ENCODE assay signal across 8 mouse cellular contexts in the genomic region with DNA sequence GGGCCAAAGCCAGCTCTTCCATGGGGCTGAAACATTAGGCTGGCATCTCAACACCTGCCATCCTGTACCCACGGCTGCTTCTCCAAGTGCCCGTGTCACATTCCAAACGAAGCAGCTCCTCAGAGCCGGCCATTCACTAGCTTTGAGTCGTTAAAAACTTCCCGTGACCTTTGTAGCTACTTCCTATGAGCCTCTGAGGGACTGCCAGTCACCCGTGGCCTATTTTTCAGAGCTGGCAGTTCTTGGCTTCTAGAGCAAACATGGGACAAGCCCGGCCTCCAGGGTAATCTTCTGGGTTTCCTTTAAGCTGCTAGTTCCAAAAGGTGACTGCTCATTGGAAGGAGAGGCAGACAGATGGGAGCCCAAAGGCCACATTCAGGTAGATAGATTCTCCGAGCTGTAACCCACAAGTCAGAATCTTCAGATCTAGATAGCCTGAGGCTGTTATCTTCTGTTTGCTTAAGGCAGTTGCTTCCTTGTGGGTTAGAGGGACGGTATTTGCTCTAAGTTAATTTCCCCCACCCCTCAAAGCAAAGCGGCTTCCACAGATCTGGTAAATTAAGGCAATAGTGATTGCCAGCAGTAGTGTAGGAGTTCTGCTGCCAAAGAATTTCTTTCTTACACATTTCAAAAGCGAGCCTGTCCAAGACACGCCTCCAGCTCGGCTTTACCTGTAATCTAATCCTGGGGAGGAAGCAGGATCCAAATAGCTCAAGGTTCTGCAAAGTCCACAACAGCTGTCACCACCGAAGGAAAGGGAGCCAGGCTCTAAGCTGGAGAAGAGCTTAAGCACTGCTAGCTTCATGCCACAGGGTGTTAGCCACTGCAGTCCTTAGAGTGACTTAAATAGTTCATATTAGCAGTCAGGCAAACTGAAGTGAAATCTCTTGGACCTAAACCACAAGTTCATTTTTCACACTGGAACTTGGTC. TPM values are rescaled to one million over a fixed set of nuclear protein-coding genes. Genes with fewer than 3 reads are reported as not detected.
A peak's percentile ranks its signal among the peaks of the same experiment; 100 is the strongest.
DNase-seq lines count a peak whose midpoint lies in the region; ATAC-seq and TF ChIP-seq lines count a peak whose summit lies in the region.

No protein-coding gene starts in this region.

- peak; percentile 75 for ATAC-seq in limb, embryonic 13.5 days (ENCODE audit: low FRiP score, low read depth)
- ATAC-seq in midbrain, embryonic 16.5 days = no peak
- ATAC-seq in midbrain, postnatal 0 days (ENCODE audit: low FRiP score) = no peak

- H3K9ac ChIP-seq in limb, embryonic 13.5 days = no peak overlapping the region
- H3K9ac ChIP-seq in midbrain, embryonic 16.5 days (ENCODE audit: low read depth, low read length) = no peak overlapping the region
- H3K9ac ChIP-seq in midbrain, postnatal 0 days (replicated peaks; ENCODE audit: low read length, poor library complexity, severe bottlenecking) = no peak overlapping the region

- no peak for TF ChIP-seq POLR2A in myocyte (IDR thresholded peaks at IDR 0.05; ENCODE audit: insufficient read length, low read depth)

- H3K4me2 ChIP-seq in limb, embryonic 13.5 days (replicated peaks) = no peak overlapping the region
- H3K4me2 ChIP-seq in myocyte (ENCODE audit: low read depth) = peak overlapping the region; percentile 51
- H3K4me2 ChIP-seq in midbrain, embryonic 16.5 days (ENCODE audit: low read length) = no peak overlapping the region
- no peak overlapping the region for H3K4me2 ChIP-seq in midbrain, postnatal 0 days (ENCODE audit: low read depth, low read length, poor library complexity, severe bottlenecking)

- peaks cover 11% of the 10 kb centered on the region for H3K4me1 ChIP-seq in limb, embryonic 13.5 days
- H3K4me1 ChIP-seq in limb, embryonic 10.5 days = peaks cover 12% of the 10 kb centered on the region
- no peaks in the 10 kb centered on the region for H3K4me1 ChIP-seq in midbrain, embryonic 16.5 days (ENCODE audit: control insufficient read depth, insufficient read depth, low read length)
- peaks cover 12% of the 10 kb centered on the region for H3K4me1 ChIP-seq in hindbrain, embryonic 10.5 days (replicated peaks)
- H3K4me1 ChIP-seq in midbrain, postnatal 0 days (ENCODE audit: insufficient read depth, low read length) = no peaks in the 10 kb centered on the region

- H3K4me3 ChIP-seq in limb, embryonic 13.5 days = no peak overlapping the region
- no peak overlapping the region for H3K4me3 ChIP-seq in limb, embryonic 10.5 days
- no peak overlapping the region for H3K4me3 ChIP-seq in myocyte
- no peak overlapping the region for H3K4me3 ChIP-seq in midbrain, embryonic 16.5 days (ENCODE audit: low read depth, low read length)
- H3K4me3 ChIP-seq in hindbrain, embryonic 10.5 days = no peak overlapping the region
- H3K4me3 ChIP-seq in midbrain, postnatal 0 days (ENCODE audit: low read depth, low read length) = no peak overlapping the region

- DNase-seq in limb, embryonic 10.5 days (ENCODE audit: low spot score) = no peak
- DNase-seq in gastrocnemius, postnatal 10 days = peak; percentile 34
- peak; percentile 49 for DNase-seq in kidney, postnatal 14 days
- no peak for DNase-seq in hindbrain, embryonic 10.5 days (ENCODE audit: low spot score)
- DNase-seq in midbrain, postnatal 0 days (ENCODE audit: low spot score) = no peak

- no peaks in the 10 kb centered on the region for H3K36me3 ChIP-seq in limb, embryonic 13.5 days
- H3K36me3 ChIP-seq in limb, embryonic 10.5 days = no peaks in the 10 kb centered on the region
- no peaks in the 10 kb centered on the region for H3K36me3 ChIP-seq in myocyte (ENCODE audit: control insufficient read depth, insufficient read depth)
- H3K36me3 ChIP-seq in midbrain, embryonic 16.5 days (ENCODE audit: control insufficient read depth, insufficient read depth, low read length) = no peaks in the 10 kb centered on the region
- H3K36me3 ChIP-seq in hindbrain, embryonic 10.5 days = no peaks in the 10 kb centered on the region
- H3K36me3 ChIP-seq in midbrain, postnatal 0 days (ENCODE audit: insufficient read depth, low read length) = no peaks in the 10 kb centered on the region

- peak overlapping the region; percentile 7; the same call in 1 of the 2 replicates for H3K27ac ChIP-seq in limb, embryonic 13.5 days
- H3K27ac ChIP-seq in limb, embryonic 10.5 days = no peak overlapping the region
- no peak overlapping the region for H3K27ac ChIP-seq in midbrain, embryonic 16.5 days (ENCODE audit: low read length)
- H3K27ac ChIP-seq in hindbrain, embryonic 10.5 days = no peak overlapping the region
- H3K27ac ChIP-seq in midbrain, postnatal 0 days (ENCODE audit: low read depth, low read length) = no peak overlapping the region

- 38% methylated on average over 15 of the region's 15 CpGs for WGBS in limb, embryonic 13.5 days
- 62% methylated on average over 15 of the region's 15 CpGs for WGBS in limb, embryonic 10.5 days
- WGBS in midbrain, embryonic 16.5 days = 60% methylated on average over 15 of the region's 15 CpGs
- 58% methylated on average over 15 of the region's 15 CpGs for WGBS in hindbrain, embryonic 10.5 days
- 60% methylated on average over 15 of the region's 15 CpGs for WGBS in midbrain, postnatal 0 days

- no peak overlapping the region for H3ac ChIP-seq in myocyte (ENCODE audit: control insufficient read depth, insufficient read length)

- no peak for TF ChIP-seq CTCF in midbrain, postnatal 0 days (IDR thresholded peaks at IDR 0.05)

- H3K9me3 ChIP-seq in limb, embryonic 13.5 days = peaks cover 5% of the 10 kb centered on the region; the same call in 1 of the 2 replicates
- no peaks in the 10 kb centered on the region for H3K9me3 ChIP-seq in limb, embryonic 10.5 days (replicated peaks)
- no peaks in the 10 kb centered on the region for H3K9me3 ChIP-seq in midbrain, embryonic 16.5 days (replicated peaks; ENCODE audit: control insufficient read depth, low read length, poor library complexity, severe bottlenecking)
- H3K9me3 ChIP-seq in hindbrain, embryonic 10.5 days = peaks cover 3% of the 10 kb centered on the region; the same call in 1 of the 2 replicates
- 0 out of 2 replicates have a peak, but pooled peaks cover 4% of the 10 kb centered on the region for H3K9me3 ChIP-seq in midbrain, postnatal 0 days (ENCODE audit: low read length)

- no peaks in the 10 kb centered on the region for H3K79me2 ChIP-seq in myocyte (ENCODE audit: control insufficient read depth, insufficient read depth)

- H3K27me3 ChIP-seq in limb, embryonic 13.5 days = no peaks in the 10 kb centered on the region
- no peaks in the 10 kb centered on the region for H3K27me3 ChIP-seq in limb, embryonic 10.5 days (ENCODE audit: low read depth, poor library complexity, severe bottlenecking)
- H3K27me3 ChIP-seq in myocyte (ENCODE audit: control insufficient read depth, insufficient read depth, insufficient read length) = no peaks in the 10 kb centered on the region
- no peaks in the 10 kb centered on the region for H3K27me3 ChIP-seq in midbrain, embryonic 16.5 days (ENCODE audit: control insufficient read depth, insufficient read depth, low read depth, low read length)
- H3K27me3 ChIP-seq in hindbrain, embryonic 10.5 days (ENCODE audit: insufficient read depth, poor library complexity, severe bottlenecking) = no peaks in the 10 kb centered on the region
- H3K27me3 ChIP-seq in midbrain, postnatal 0 days (ENCODE audit: insufficient read depth, low read length) = no peaks in the 10 kb centered on the region

TF ChIP-seq in myocyte, 11 proteins besides CTCF, POLR2A, EP300 and RAD21:
- peak; percentile 54 to 90 (median 80) for TF ChIP-seq MYOG (IDR thresholded peaks at IDR 0.05; ENCODE audit: control insufficient read depth in 1 of 3, insufficient read depth in 1 of 3, insufficient read length in 2 of 3, low read depth in 2 of 3)
- no peak for TF ChIP-seq TCF3 (IDR thresholded peaks at IDR 0.05; ENCODE audit: insufficient read length, low read depth)
- TF ChIP-seq USF1 (IDR thresholded peaks at IDR 0.05; ENCODE audit: low read depth) = no peak
- no peak for TF ChIP-seq REST (IDR thresholded peaks at IDR 0.05; ENCODE audit: insufficient read depth, insufficient read length)
- TF ChIP-seq MAX (IDR thresholded peaks at IDR 0.05; ENCODE audit: low read depth) = no peak
- TF ChIP-seq POLR2AphosphoS2 (IDR thresholded peaks at IDR 0.05; ENCODE audit: insufficient read length, low read depth) = no peak
- TF ChIP-seq MYOD1 (IDR thresholded peaks at IDR 0.05; ENCODE audit: control insufficient read depth in 1 of 3, insufficient read length in 2 of 3, low read depth in 2 of 3) = peak; percentile 34 to 92 (median 89)
- TF ChIP-seq E2F4 (IDR thresholded peaks at IDR 0.05; ENCODE audit: insufficient read depth) = no peak
- TF ChIP-seq TCF12 (IDR thresholded peaks at IDR 0.05; ENCODE audit: insufficient read depth, poor library complexity, severe bottlenecking) = peak; percentile 77
TF ChIP-seq in myocyte: peak in this region for 3.

RNA-seq across cellular contexts. Expression of a gene that starts 8.4 kb away (rescaled TPM):
- 9.4 and 9.5 TPM in 2 replicates for polyA plus RNA-seq in limb, embryonic 13.5 days (2015; fragmentation: Nextera tagmentation; extraction: Ambion mirVana)
- polyA plus RNA-seq in limb, embryonic 10.5 days (2016; fragmentation: Nextera tagmentation; extraction: Ambion mirVana) = 12.6 and 14.0 TPM in 2 replicates
- 100 to 1,000 TPM; 109 to 112 TPM for total RNA-seq in gastrocnemius, postnatal 10 days (2021)
- polyA plus RNA-seq in myocyte (2012; fragmentation: generic; extraction: Trizol) = 53.4 TPM
- polyA plus RNA-seq in midbrain, embryonic 16.5 days (2015; fragmentation: Nextera tagmentation; extraction: Ambion mirVana) = 7.5 and 8.3 TPM in 2 replicates
- polyA plus RNA-seq in hindbrain, embryonic 10.5 days (2016; fragmentation: Nextera tagmentation; extraction: Ambion mirVana) = 7.0 and 7.8 TPM in 2 replicates
- total RNA-seq in midbrain, postnatal 0 days (2014; rRNA removed) = 34.1 and 40.4 TPM in 2 replicates
- polyA plus RNA-seq in midbrain, postnatal 0 days (2015; fragmentation: Nextera tagmentation; extraction: Ambion mirVana) = 4.9 and 7.2 TPM in 2 replicates

Comparison
In these comparisons a context has a peak if more than half of its experiments do, and no peak if none do; other contexts are left out.
1. DNase-seq: peak in gastrocnemius, postnatal 10 days (single experiment) and kidney, postnatal 14 days (single experiment); none in limb, embryonic 10.5 days (single experiment), hindbrain, embryonic 10.5 days (single experiment) and midbrain, postnatal 0 days (single experiment).